Mouse (Mus musculus) lung, postnatal 0 days (tissue): ENCODE results near the gene Gnl3l.

Experiments
- CTCF ChIP-seq: IDR thresholded peaks from 2 replicates; pipeline ENCODE4 v1.5.1; 2016; ENCODE audit warnings: antibody characterized with exemption, mild to moderate bottlenecking
- EP300 ChIP-seq: IDR thresholded peaks from 2 replicates; pipeline ENCODE4 v1.6.1; 2016; ENCODE audit warnings: antibody characterized with exemption, mild to moderate bottlenecking, control low read depth

DNA sequence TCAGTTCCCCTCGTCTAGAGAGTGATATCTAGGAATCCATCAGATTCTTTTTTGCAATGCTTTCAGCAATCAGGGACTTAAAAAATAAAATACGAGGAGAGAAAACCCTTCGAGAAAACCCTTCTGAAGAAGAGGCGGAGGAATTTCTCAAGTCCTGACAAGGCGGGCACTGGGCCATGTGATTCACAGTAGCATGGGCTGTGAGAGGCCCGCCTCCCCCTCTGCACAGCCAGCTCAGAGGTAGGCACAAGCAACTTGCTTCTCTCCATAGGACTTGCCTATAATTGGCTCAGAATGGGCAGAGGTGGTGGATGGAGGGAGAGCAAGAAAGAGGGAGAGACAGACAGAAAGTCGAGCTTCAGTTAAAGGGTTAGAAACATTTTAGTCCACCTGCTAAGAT lies 33.2 kb upstream of the Gnl3l start:
- TF ChIP-seq CTCF (no peak), EP300 (no peak)
